Mouse (Mus musculus) ES-Bruce4 (cell line): ENCODE results near the gene Prdm16.

Source experiments
- CTCF ChIP-seq: IDR thresholded peaks from one replicate; pipeline ENCODE4 v1.8.1; 2011; ENCODE audit warnings: low read depth, low read length
- EP300 ChIP-seq: IDR thresholded peaks from 2 replicates; pipeline ENCODE4 v1.6.1; 2011; ENCODE audit warnings: low read depth, low read length; ENCODE audit not compliant: insufficient read depth

- TF ChIP-seq CTCF (no peak), EP300 (no peak)
Observed at GRCm38 (mm10) chr4:154569845-154570244, 66.8 kb downstream of the Prdm16 start.
